Mouse (Mus musculus) midbrain, embryonic 11.5 days (tissue): ENCODE measurements around the gene Galnt10. TPM values are rescaled to one million over a fixed set of nuclear protein-coding genes. Genes with fewer than 3 reads are reported as not detected.

Experiments
- ATAC-seq: fragments of 200-750 bp; cut with Nextera tagmentation; 2 replicates; pipeline ENCODE4 v1.8.0; 2017; ENCODE audit warnings: moderate TSS enrichment, moderate library complexity; ENCODE audit not compliant: low FRiP score
- DNase-seq: peaks from one replicate; pipeline ENCODE4 v3.0.0; 2015; ENCODE audit warnings: low spot score; ENCODE audit errors: missing footprints
- H3K27ac ChIP-seq: fragments of 300-500 bp; sonication (generic); 2 replicates; pipeline ENCODE4 v1.5.1; 2014; ENCODE audit warnings: low read depth, low read length
- H3K27me3 ChIP-seq: fragments of 300-500 bp; sonication (generic); 2 replicates; pipeline ENCODE4 v1.6.1; 2014; ENCODE audit warnings: mild to moderate bottlenecking, low read length, moderate library complexity, mixed read lengths; ENCODE audit not compliant: control insufficient read depth, insufficient read depth
- H3K36me3 ChIP-seq: fragments of 300-500 bp; sonication (generic); 2 replicates; pipeline ENCODE4 v1.6.1; 2014; ENCODE audit warnings: mild to moderate bottlenecking, low read length, moderate library complexity, mixed read lengths; ENCODE audit not compliant: control insufficient read depth, insufficient read depth
- H3K4me1 ChIP-seq: fragments of 300-500 bp; sonication (generic); 2 replicates; pipeline ENCODE4 v1.6.1; 2014; ENCODE audit warnings: low read length; ENCODE audit not compliant: control insufficient read depth, insufficient read depth
- H3K4me2 ChIP-seq: fragments of 300-500 bp; sonication (generic); 2 replicates; pipeline ENCODE4 v1.6.1; 2014; ENCODE audit warnings: mild to moderate bottlenecking, moderate library complexity
- H3K4me3 ChIP-seq: fragments of 300-500 bp; sonication (generic); 2 replicates; pipeline ENCODE4 v1.5.1; 2014; ENCODE audit warnings: low read depth, low read length
- H3K9ac ChIP-seq: fragments of 300-500 bp; sonication (generic); 2 replicates; pipeline ENCODE4 v1.6.1; 2014; ENCODE audit warnings: low read length
- H3K9me3 ChIP-seq: fragments of 300-500 bp; sonication (generic); 2 replicates; pipeline ENCODE4 v1.6.1; 2016; ENCODE audit warnings: low read length; ENCODE audit not compliant: control insufficient read depth
- WGBS: fragments of 180-500 bp; shearing (Covaris S2); extraction: QIAGEN DNeasy Blood & Tissue Kit; methylation state at CpG from one replicate; pipeline ENCODE4 v1.1.7; 2014; 5-methylcytosine and 5-hydroxymethylcytosine counted together
- polyA plus RNA-seq: library from polyadenylated mRNA; unstranded; fragments of >200 nt; fragmentation: Nextera tagmentation; extraction: Ambion mirVana; gene quantifications from 2 replicates; pipeline ENCODE4 v1.2.1, GENCODE M21; 2014

The Galnt10 gene
- polyA plus RNA-seq, 1 experiment from 2014 or later = 13.9 TPM

- peak; percentile 79 for DNase-seq
- H3K27me3 ChIP-seq = no peaks in the 10 kb centered on the region
- H3K36me3 ChIP-seq = no peaks in the 10 kb centered on the region
- H3K27ac ChIP-seq = no peak overlapping the region
- ATAC-seq = no peak
- H3K9ac ChIP-seq = no peak overlapping the region
- no peak overlapping the region for H3K4me3 ChIP-seq
- WGBS = 29% methylated on average over 21 of the region's 21 CpGs
- H3K4me2 ChIP-seq = no peak overlapping the region
- peaks cover 15% of the 10 kb centered on the region for H3K4me1 ChIP-seq
- H3K9me3 ChIP-seq = no peaks in the 10 kb centered on the region
Observed at GRCm38 (mm10) chr11:57790866-57791535, 145.8 kb downstream of the Galnt10 start.

GRCm38 (mm10) chr11:57795086-57795485 is 149.8 kb downstream of the Galnt10 start:
- ATAC-seq (no peak), DNase-seq (peak; percentile 83)
- Histone ChIP-seq H3K27ac (no peak overlapping the region), H3K4me3 (no peak overlapping the region), H3K27me3 (no peaks in the 10 kb centered on the region), H3K9ac (no peak overlapping the region), H3K36me3 (no peaks in the 10 kb centered on the region), H3K9me3 (no peaks in the 10 kb centered on the region), H3K4me1 (peaks cover 4% of the 10 kb centered on the region), H3K4me2 (no peak overlapping the region)
- WGBS = 59% methylated on average over 6 of the region's 6 CpGs

GRCm38 (mm10) chr11:57797828-57798227 is 152.6 kb downstream of the Galnt10 start:
- no peak overlapping the region for H3K27ac ChIP-seq
- H3K4me3 ChIP-seq = no peak overlapping the region
- no peak overlapping the region for H3K4me2 ChIP-seq
- H3K36me3 ChIP-seq = no peaks in the 10 kb centered on the region
- no peak overlapping the region for H3K9ac ChIP-seq
- DNase-seq (no peak), ATAC-seq (no peak)
- peaks cover 12% of the 10 kb centered on the region for H3K4me1 ChIP-seq
- no peaks in the 10 kb centered on the region for H3K27me3 ChIP-seq
- H3K9me3 ChIP-seq = no peaks in the 10 kb centered on the region
- 84% methylated on average over 8 of the region's 9 CpGs for WGBS

- Histone ChIP-seq H3K4me2 (no peak overlapping the region), H3K9ac (no peak overlapping the region), H3K27ac (no peak overlapping the region), H3K4me1 (peaks cover 19% of the 10 kb centered on the region), H3K4me3 (no peak overlapping the region), H3K27me3 (no peaks in the 10 kb centered on the region), H3K36me3 (no peaks in the 10 kb centered on the region), H3K9me3 (no peaks in the 10 kb centered on the region)
- DNase-seq = peak; percentile 74
- no peak for ATAC-seq
- 90% methylated on average over 10 of the region's 10 CpGs for WGBS
Observed at GRCm38 (mm10) chr11:57799456-57799855, 154.2 kb downstream of the Galnt10 start.

- Histone ChIP-seq H3K4me2 (peak overlapping the region; percentile 87), H3K4me3 (peak overlapping the region; percentile 87), H3K9me3 (no peaks in the 10 kb centered on the region), H3K4me1 (peaks cover 21% of the 10 kb centered on the region), H3K27ac (0 out of 2 replicates have a peak overlapping the region, but pooled peaks have one; percentile 41), H3K27me3 (no peaks in the 10 kb centered on the region), H3K9ac (peak overlapping the region; percentile 80), H3K36me3 (no peaks in the 10 kb centered on the region)
- ATAC-seq = no peak
- DNase-seq = no peak
- 15% methylated on average over 22 of the region's 22 CpGs for WGBS
Observed at GRCm38 (mm10) chr11:57800266-57800951, 155.2 kb downstream of the Galnt10 start.

GRCm38 (mm10) chr11:57800971-57801765 is 155.9 kb downstream of the Galnt10 start, which contains the start of gene Sap30l:
Sap30l (plus strand) TSS chr11:57801637.
- WGBS = under 1% methylated on average over 65 of the region's 66 CpGs
- H3K36me3 ChIP-seq = no peaks in the 10 kb centered on the region
- H3K4me3 ChIP-seq = peak within 1 kb of the TSS; percentile 87
- H3K9me3 ChIP-seq = no peaks in the 10 kb centered on the region
- peak within 1 kb of the TSS; percentile 87 for H3K4me2 ChIP-seq
- DNase-seq = peak; percentile 99
- H3K27ac ChIP-seq = peak within 1 kb of the TSS; percentile 41
- peak within 1 kb of the TSS; percentile 82 for H3K9ac ChIP-seq
- H3K4me1 ChIP-seq = peaks cover 21% of the 10 kb centered on the region
- peak; percentile 96 for ATAC-seq
- H3K27me3 ChIP-seq = no peaks in the 10 kb centered on the region

- peak; percentile 94 for DNase-seq
- no peaks in the 10 kb centered on the region for H3K9me3 ChIP-seq
- ATAC-seq = peak; percentile 68
- no peaks in the 10 kb centered on the region for H3K27me3 ChIP-seq
- peak overlapping the region; percentile 82 for H3K9ac ChIP-seq
- no peaks in the 10 kb centered on the region for H3K36me3 ChIP-seq
- peak overlapping the region; percentile 87 for H3K4me3 ChIP-seq
- peak overlapping the region; percentile 70 for H3K4me2 ChIP-seq
- whole genome bisulfite sequencing = under 1% methylated on average over 73 of the region's 85 CpGs
- peaks cover 21% of the 10 kb centered on the region for H3K4me1 ChIP-seq
- no peak overlapping the region; the same call in 1 of the 2 replicates for H3K27ac ChIP-seq
Observed at GRCm38 (mm10) chr11:57801766-57802510, 156.7 kb downstream of the Galnt10 start.

GRCm38 (mm10) chr11:57802511-57802870 is 157.2 kb downstream of the Galnt10 start:
- DNase-seq (no peak), ATAC-seq (no peak)
- no peaks in the 10 kb centered on the region for H3K27me3 ChIP-seq
- H3K27ac ChIP-seq = no peak overlapping the region
- H3K9ac ChIP-seq = peak overlapping the region; percentile 82
- no peaks in the 10 kb centered on the region for H3K9me3 ChIP-seq
- no peaks in the 10 kb centered on the region for H3K36me3 ChIP-seq
- peak overlapping the region; percentile 70 for H3K4me2 ChIP-seq
- peak overlapping the region; percentile 87 for H3K4me3 ChIP-seq
- under 1% methylated on average over 18 of the region's 18 CpGs for WGBS
- H3K4me1 ChIP-seq = peaks cover 21% of the 10 kb centered on the region
